Mouse (Mus musculus) gastrocnemius, adult 8-10 months (tissue): ENCODE measurements at regions not wholly inside any gene's neighbourhood (a gene's known extent, or its start where the extent isn't known, plus 50 kb on each side); places are given as distances from the start of the nearest gene placed in this dataset.

Experiments used
- DNase-seq, 2 experiments: peaks; one replicate each; pipeline ENCODE4 v3.0.0; 2022; ENCODE audit warnings: low spot score in 2 of 2

DNA sequence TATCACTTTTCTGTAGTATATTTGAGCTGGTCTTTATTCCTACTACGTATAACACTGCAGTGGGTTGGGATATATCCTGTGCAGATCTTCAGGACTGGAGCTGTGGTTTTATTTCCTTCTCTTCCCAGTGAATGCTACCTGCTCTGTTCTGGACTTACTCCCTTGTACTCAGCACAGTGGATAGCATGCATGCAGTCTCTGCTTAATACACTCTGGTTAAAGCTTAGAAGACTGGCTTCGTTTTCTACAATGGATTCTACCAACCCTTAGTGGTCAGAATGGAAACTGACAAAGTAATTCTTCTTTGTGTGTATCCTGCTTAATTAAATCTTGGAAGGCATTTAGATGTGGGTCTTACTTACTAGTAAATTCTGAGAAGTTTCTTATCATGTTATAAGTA, 292.3 kb downstream of the 1700017N19Rik start:
- no peak for DNase-seq

DNA sequence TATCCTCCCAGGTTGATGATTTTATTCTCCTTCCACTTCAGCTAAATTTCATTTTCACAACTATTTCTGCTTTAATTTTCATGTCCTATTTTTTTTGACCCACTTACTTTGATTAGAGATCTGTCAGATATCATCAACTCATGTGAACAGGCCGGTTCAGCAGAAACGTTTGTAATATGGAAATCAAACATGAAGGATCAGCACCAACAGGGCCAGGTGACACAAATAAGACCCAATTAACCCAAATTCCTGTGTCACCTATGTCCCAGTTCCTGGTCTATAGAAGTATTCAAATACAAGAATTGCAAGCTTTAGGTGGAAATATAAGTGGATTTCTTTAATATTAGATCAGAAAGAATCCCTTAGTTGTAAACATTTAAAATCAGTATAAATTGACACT, 332.7 kb downstream of the 1700017N19Rik start:
- DNase-seq, result no peak

DNA sequence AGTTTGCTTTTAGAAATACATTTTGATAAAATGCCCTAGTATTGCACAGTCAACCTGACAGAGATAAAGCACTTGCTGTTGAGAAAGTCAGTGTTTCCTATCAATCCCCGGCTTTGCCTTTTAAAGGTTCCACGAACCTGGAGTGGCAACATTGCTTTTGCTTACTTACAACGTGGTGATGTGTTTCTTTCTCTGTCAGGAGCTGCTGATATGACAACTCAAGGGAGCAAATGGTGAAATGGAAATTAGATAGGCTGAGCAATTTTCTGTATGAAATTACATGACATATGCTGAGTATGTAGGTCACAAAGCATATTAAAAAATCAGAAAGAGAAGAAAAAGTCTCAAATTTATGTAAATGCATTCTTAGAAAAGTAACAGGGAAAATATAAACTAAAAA, 336.8 kb downstream of the 1700017N19Rik start:
- DNase-seq, result no peak

GRCm38 (mm10) chr10:100931739-100932138, 341.5 kb downstream of the 1700017N19Rik start:
- no peak for DNase-seq

DNA sequence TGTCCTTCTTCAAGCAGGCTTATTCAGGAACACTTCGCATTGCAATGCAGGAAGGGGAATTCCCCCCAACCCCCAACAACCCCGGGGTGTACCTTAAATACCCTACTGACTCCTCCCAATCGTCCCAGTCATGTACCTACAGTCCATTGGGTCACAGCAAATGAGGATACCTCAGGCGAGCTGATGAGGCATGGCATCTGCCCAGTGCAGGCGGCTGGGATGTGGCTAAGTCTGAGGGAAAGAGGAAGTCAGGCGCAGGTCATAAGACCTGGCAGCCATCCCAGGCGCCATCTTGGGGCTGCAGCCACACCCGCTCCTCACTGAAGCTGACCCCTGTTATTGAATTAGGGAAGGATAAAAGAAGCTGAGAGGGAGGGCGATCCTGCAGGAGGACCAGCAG, 368.1 kb downstream of the 1700017N19Rik start:
- no peak for DNase-seq

- no peak for DNase-seq
These were observed 413.2 kb downstream of the 1700017N19Rik start for GRCm38 (mm10) chr10:101003469-101003868.

GRCm38 (mm10) chr10:101004687-101005086, 414.4 kb downstream of the 1700017N19Rik start:
- DNase-seq, result no peak

DNA sequence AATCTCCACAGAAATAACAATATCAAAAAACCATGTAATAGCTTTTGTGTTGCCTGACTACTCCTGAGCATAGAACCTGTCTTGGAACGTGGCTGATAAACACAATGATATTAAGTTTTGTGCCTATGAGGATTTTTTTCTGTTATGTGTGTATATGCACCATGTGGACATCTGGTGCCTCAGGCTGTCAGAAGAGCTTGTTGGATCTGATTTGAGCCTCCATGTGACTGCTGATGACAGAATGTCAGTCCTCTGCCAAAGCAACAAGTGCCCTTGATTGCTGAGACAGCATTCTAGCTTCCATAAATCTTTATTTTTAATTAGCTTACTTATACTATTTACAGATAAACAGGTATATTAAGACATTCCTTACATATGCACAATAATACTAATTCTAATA, 425.1 kb downstream of the 1700017N19Rik start:
- DNase-seq, result no peak

GRCm38 (mm10) chr10:101038630-101039029, 448.3 kb downstream of the 1700017N19Rik start:
- no peak for DNase-seq

GRCm38 (mm10) chr10:101039034-101039433, 448.8 kb downstream of the 1700017N19Rik start:
- DNase-seq, result no peak
